Mouse (Mus musculus) heart, embryonic 13.5 days (tissue): ENCODE measurements at regions not wholly inside any gene's neighbourhood (a gene's known extent, or its start where the extent isn't known, plus 50 kb on each side); places are given as distances from the start of the nearest gene placed in this dataset.

Source experiments
- ATAC-seq: fragments of 200-750 bp; cut with Nextera tagmentation; 2 replicates; pipeline ENCODE4 v1.8.0; 2017; ENCODE audit warnings: moderate TSS enrichment; ENCODE audit not compliant: insufficient number of reproducible peaks, low FRiP score, low TSS enrichment; ENCODE audit errors: extremely low read depth
- H3K27ac ChIP-seq: fragments of 300-500 bp; sonication (generic); replicated peaks from 2 replicates; pipeline ENCODE4 v1.5.1; 2015; ENCODE audit warnings: moderate library complexity, mild to moderate bottlenecking, inconsistent platforms
- H3K27me3 ChIP-seq: fragments of 300-500 bp; sonication (generic); replicated peaks from 2 replicates; pipeline ENCODE4 v1.6.1; 2015; ENCODE audit warnings: mild to moderate bottlenecking, inconsistent platforms
- H3K36me3 ChIP-seq: fragments of 300-500 bp; sonication (generic); 2 replicates; pipeline ENCODE4 v1.6.1; 2015; ENCODE audit warnings: mild to moderate bottlenecking, inconsistent platforms
- H3K4me1 ChIP-seq: fragments of 300-500 bp; sonication (generic); 2 replicates; pipeline ENCODE4 v1.6.1; 2015; ENCODE audit warnings: inconsistent platforms
- H3K4me2 ChIP-seq: fragments of 300-500 bp; sonication (generic); 2 replicates; pipeline ENCODE4 v1.6.1; 2015; ENCODE audit warnings: inconsistent platforms, mild to moderate bottlenecking, moderate library complexity
- H3K4me3 ChIP-seq: fragments of 300-500 bp; sonication (generic); 2 replicates; pipeline ENCODE4 v1.5.1; 2015; ENCODE audit warnings: moderate library complexity, mild to moderate bottlenecking, inconsistent platforms
- H3K9ac ChIP-seq: fragments of 300-500 bp; sonication (generic); 2 replicates; pipeline ENCODE4 v1.6.1; 2015; ENCODE audit warnings: inconsistent platforms, mild to moderate bottlenecking, moderate library complexity
- H3K9me3 ChIP-seq: fragments of 300-500 bp; sonication (generic); 2 replicates; pipeline ENCODE4 v1.6.1; 2016; ENCODE audit warnings: inconsistent platforms
- WGBS: fragments of 180-500 bp; shearing (Covaris S2); methylation state at CpG from one replicate; pipeline ENCODE4 v1.1.7; 2015; ENCODE audit warnings: mixed read lengths; 5-methylcytosine and 5-hydroxymethylcytosine counted together

DNA sequence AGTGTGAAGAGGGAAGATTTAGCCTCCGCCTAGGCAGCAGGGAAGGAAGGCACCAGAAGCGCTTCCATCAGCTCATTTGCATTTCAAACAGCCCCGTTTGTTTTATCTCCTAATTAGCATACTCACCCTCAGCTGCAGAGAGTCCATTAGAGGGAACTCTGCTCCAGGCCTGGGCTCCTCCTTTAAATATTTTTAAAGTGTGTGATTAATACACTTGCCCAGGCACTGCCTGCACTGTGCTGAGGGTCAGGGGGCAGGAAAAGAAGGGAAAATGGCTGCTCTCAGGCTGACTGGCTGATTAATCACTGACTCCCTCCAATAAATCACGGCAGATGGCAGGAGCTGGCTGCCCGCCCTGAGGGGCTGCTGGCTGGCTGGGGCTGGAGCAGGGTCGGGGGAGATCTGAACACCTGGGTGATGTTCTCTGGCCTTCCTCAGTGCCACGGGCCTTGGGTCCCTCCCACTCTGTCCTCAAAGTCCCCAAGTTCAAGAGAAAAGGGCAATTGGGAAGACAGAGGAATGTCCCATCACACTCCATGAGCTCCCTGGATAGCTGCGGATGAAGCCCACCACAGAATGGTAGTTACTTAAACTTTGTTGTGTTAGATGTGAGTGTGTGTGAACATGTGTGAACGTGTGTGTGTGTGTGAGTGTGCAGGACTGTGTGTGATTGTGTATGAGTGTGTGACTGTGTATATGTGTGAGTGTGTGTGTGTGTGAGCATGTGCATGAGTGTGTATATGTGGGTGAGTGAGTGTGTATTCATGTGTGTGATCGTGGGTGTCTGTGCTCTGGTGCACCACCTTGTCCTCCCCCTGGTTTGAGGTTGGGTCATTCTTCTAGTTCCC, 149.1 kb downstream of the Tfcp2l1 start:
- Histone ChIP-seq H3K9ac (no peak overlapping the region), H3K36me3 (no peaks in the 10 kb centered on the region), H3K27me3 (0 out of 2 replicates have a peak, but pooled peaks cover 3% of the 10 kb centered on the region)

More for the DNA sequence above, 149.1 kb downstream of the Tfcp2l1 start:
- WGBS, result 39% methylated on average over 10 of the region's 10 CpGs
- H3K4me1 ChIP-seq, result peaks cover 4% of the 10 kb centered on the region; the same call in 1 of the 2 replicates
- no peak overlapping the region for H3K4me3 ChIP-seq
- H3K9me3 ChIP-seq, result no peaks in the 10 kb centered on the region
- no peak overlapping the region for H3K4me2 ChIP-seq
- no peak for ATAC-seq
- no peak overlapping the region for H3K27ac ChIP-seq
